Mouse (Mus musculus): ENCODE measurements around the gene Fbp2.

- TF ChIP-seq CTCF (IDR thresholded peaks at IDR 0.05; ENCODE audit: low read depth, low read length) (no peak), POLR2A (IDR thresholded peaks at IDR 0.05; ENCODE audit: extremely low read depth, insufficient read depth, low read length) (no peak)
Observed at GRCm38 (mm10) chr13:62855396-62856304, 2.6 kb downstream of the Fbp2 start.

All from liver, adult 2 months (tissue).